Comparison of ENCODE assay signal across 22 mouse cellular contexts in the genomic region with DNA sequence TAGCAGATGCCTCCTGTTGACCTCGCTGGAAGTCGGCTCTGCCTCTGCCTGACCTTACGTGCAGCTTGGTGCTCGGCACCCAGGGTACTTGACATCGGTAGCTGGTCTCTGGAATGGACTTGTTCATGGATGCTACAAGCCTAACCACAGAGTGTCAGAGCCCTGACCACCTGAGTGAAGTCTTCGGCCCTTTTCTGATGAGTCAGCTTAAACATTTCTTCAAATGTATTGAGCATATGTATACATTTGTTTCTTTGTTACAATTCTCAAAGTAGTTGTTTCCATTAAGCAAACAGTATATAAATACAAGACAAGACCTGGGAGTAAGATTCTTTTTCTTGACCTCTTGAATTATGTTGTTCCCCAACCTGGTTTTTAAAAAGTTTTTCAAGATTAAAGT. TPM values are rescaled to one million over a fixed set of nuclear protein-coding genes. Genes with fewer than 3 reads are reported as not detected.
"Had no signal": no experiment of that assay in that cellular context is flagged by ENCODE, and none has a peak within 500 bp of the region (broad histone marks: within the 10 kb centered on the region; RNA-seq: fewer than 3 reads in every experiment).

No protein-coding gene starts in this region.

- H3K27me3 ChIP-seq: lung, embryonic 15.5 days; midbrain, embryonic 15.5 days; neural tube, embryonic 12.5 days had no signal

- H3K36me3 ChIP-seq: liver, embryonic 13.5 days; liver, embryonic 15.5 days; lung, embryonic 15.5 days; midbrain, embryonic 13.5 days; midbrain, embryonic 15.5 days; neural tube, embryonic 12.5 days had no signal

- H3K27ac ChIP-seq: liver, embryonic 13.5 days; liver, embryonic 15.5 days; lung, embryonic 15.5 days; macrophage; midbrain, embryonic 13.5 days; midbrain, embryonic 15.5 days; neural tube, embryonic 12.5 days had no signal

- H3K4me1 ChIP-seq: liver, embryonic 13.5 days; liver, embryonic 15.5 days; lung, embryonic 15.5 days; megakaryocyte, embryonic 14.5 days; midbrain, embryonic 13.5 days; midbrain, embryonic 15.5 days; neural tube, embryonic 12.5 days had no signal

- H3K9ac ChIP-seq: liver, embryonic 13.5 days; liver, embryonic 15.5 days; liver, postnatal 0 days; lung, embryonic 15.5 days; midbrain, embryonic 13.5 days; midbrain, embryonic 15.5 days; neural tube, embryonic 12.5 days had no signal

- DNase-seq: liver, embryonic 13.5 days; liver, postnatal 0 days; lung, adult 2 months; lung, postnatal 14 days; lung, postnatal 36 days; retina, postnatal 1 day; right cerebral cortex, adult 18-20 months; right cerebral cortex, postnatal 25 days; right cerebral cortex, postnatal 4 days; spleen, adult 18-20 months; thymus, adult 18-20 months; thymus, postnatal 14 days; thymus, postnatal 36 days had no signal

- H3K4me3 ChIP-seq: liver, embryonic 13.5 days; liver, embryonic 15.5 days; lung, embryonic 15.5 days; megakaryocyte, embryonic 14.5 days; midbrain, embryonic 13.5 days; midbrain, embryonic 15.5 days; neural tube, embryonic 12.5 days had no signal

- H3K9me3 ChIP-seq: liver, embryonic 13.5 days; liver, embryonic 15.5 days; lung, embryonic 15.5 days; midbrain, embryonic 13.5 days; midbrain, embryonic 15.5 days; neural tube, embryonic 12.5 days had no signal

RNA-seq across cellular contexts. Expression of a gene that starts 24.7 kb away (rescaled TPM):
- total RNA-seq: megakaryocyte progenitor cell, adult 5-6 weeks had no signal
- polyA plus RNA-seq: lung, embryonic 15.5 days; stomach, embryonic 14.5 days had no signal
